Mouse (Mus musculus): Measurements from ENCODE around the gene Sema6b.
A peak's percentile ranks its signal among the peaks of the same experiment; 100 is the strongest.

DNA sequence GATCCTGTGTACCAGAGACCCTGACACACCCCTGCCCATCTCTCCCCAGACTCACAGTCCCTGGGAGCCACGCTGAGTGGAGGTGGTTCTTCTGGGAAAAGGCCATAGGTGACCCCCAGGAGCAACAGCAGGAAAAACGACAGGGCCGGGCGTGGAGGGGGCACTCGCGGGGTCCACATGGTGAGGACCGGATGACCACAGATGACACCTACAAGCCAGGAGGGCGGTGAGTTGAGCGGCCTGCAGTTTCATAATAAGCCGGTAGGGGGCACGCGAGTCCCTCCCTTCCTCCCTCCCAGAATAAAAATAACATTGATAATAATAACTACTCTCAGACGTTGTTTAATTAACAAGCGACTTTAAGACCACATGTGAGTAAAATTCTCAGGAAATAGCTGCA, 7.5 kb downstream of the Sema6b start:
- peak; percentile 75 for TF ChIP-seq CTCF (IDR thresholded peaks at IDR 0.05; ENCODE audit: low read depth)
- no peak for TF ChIP-seq EP300 (IDR thresholded peaks at IDR 0.05; ENCODE audit: low read depth)
